Mouse (Mus musculus) hindbrain, embryonic 10.5 days (tissue): Measurements from ENCODE around the gene Gm4707. TPM values are rescaled to one million over a fixed set of nuclear protein-coding genes. Genes with fewer than 3 reads are reported as not detected.
"Not testable (repeated sequence)": the region's sequence is repeated elsewhere in the genome, so short reads cannot be mapped to it uniquely, and the experiment has no call there.

ENCODE experiments used
- DNase-seq: peaks from one replicate; pipeline ENCODE4 v3.0.0-alpha.2; 2017; ENCODE audit warnings: low spot score
- H3K27ac ChIP-seq: fragments of 300-500 bp; sonication (generic); 2 replicates; pipeline ENCODE4 v1.5.1; 2016; ENCODE audit warnings: mild to moderate bottlenecking, moderate library complexity
- H3K27me3 ChIP-seq: fragments of 300-500 bp; sonication (generic); 2 replicates; pipeline ENCODE4 v1.6.1; 2016; ENCODE audit warnings: mild to moderate bottlenecking; ENCODE audit not compliant: poor library complexity, insufficient read depth, severe bottlenecking
- H3K36me3 ChIP-seq: fragments of 300-500 bp; sonication (generic); 2 replicates; pipeline ENCODE4 v1.6.1; 2016; ENCODE audit warnings: mild to moderate bottlenecking, moderate library complexity
- H3K4me1 ChIP-seq: fragments of 300-500 bp; sonication (generic); replicated peaks from 2 replicates; pipeline ENCODE4 v1.6.1; 2016; ENCODE audit warnings: mild to moderate bottlenecking
- H3K4me3 ChIP-seq: fragments of 300-500 bp; sonication (generic); 2 replicates; pipeline ENCODE4 v1.5.1; 2016; ENCODE audit warnings: mild to moderate bottlenecking, moderate library complexity
- H3K9me3 ChIP-seq: fragments of 300-500 bp; sonication (generic); 2 replicates; pipeline ENCODE4 v1.6.1; 2016; ENCODE audit warnings: mild to moderate bottlenecking, moderate library complexity
- WGBS: fragments of 180-500 bp; shearing (Covaris S2); methylation state at CpG from one replicate; pipeline ENCODE4 v1.1.7; 2016; 5-methylcytosine and 5-hydroxymethylcytosine counted together
- polyA plus RNA-seq: library from polyadenylated mRNA; unstranded; fragments of >200 nt; fragmentation: Nextera tagmentation; extraction: Ambion mirVana; gene quantifications from 2 replicates; pipeline ENCODE4 v1.2.1, GENCODE M21; 2016

Gene Gm4707
- polyA plus RNA-seq, 1 experiment from 2014 or later: 4.0 TPM

- 87% methylated on average over 7 of the region's 7 CpGs for WGBS
- H3K27ac ChIP-seq: peak overlapping the region; percentile 99
Measured at GRCm38 (mm10) chr17:71476346-71477020, 16.8 kb upstream of the Gm4707 start.

GRCm38 (mm10) chr17:71475705-71476089 is 16.0 kb upstream of the Gm4707 start:
- H3K4me1 ChIP-seq: peaks cover 16% of the 10 kb centered on the region
- peak overlapping the region; percentile 87 for H3K4me3 ChIP-seq
- DNase-seq: no peak
- under 1% methylated on average over 31 of the region's 31 CpGs for WGBS
- no peaks in the 10 kb centered on the region for H3K27me3 ChIP-seq
- no peaks in the 10 kb centered on the region for H3K36me3 ChIP-seq
- peak overlapping the region; percentile 99 for H3K27ac ChIP-seq
- H3K9me3 ChIP-seq: no peaks in the 10 kb centered on the region

More at GRCm38 (mm10) chr17:71476346-71477020, 16.8 kb upstream of the Gm4707 start:
- peak overlapping the region; percentile 87 for H3K4me3 ChIP-seq
- peaks cover 16% of the 10 kb centered on the region for H3K4me1 ChIP-seq
- DNase-seq: no peak
- H3K27me3 ChIP-seq: no peaks in the 10 kb centered on the region
- no peaks in the 10 kb centered on the region for H3K36me3 ChIP-seq
- no peaks in the 10 kb centered on the region for H3K9me3 ChIP-seq

GRCm38 (mm10) chr17:71474762-71475704 is 15.3 kb upstream of the Gm4707 start, which contains the start of gene Smchd1:
Gene Smchd1, minus strand, starts transcription at chr17:71475343.
- WGBS: under 1% methylated on average over 104 of the region's 109 CpGs

GRCm38 (mm10) chr17:71474128-71474527 is 14.4 kb upstream of the Gm4707 start:
- H3K27ac ChIP-seq: peak overlapping the region; percentile 99
- WGBS: 15% methylated on average over 8 of the region's 8 CpGs

More at GRCm38 (mm10) chr17:71474762-71475704, 15.3 kb upstream of the Gm4707 start, which contains the start of gene Smchd1:
- Histone ChIP-seq H3K4me1 (peaks cover 16% of the 10 kb centered on the region), H3K27me3 (no peaks in the 10 kb centered on the region), H3K9me3 (no peaks in the 10 kb centered on the region), H3K27ac (peak within 1 kb of the TSS; percentile 99), H3K36me3 (no peaks in the 10 kb centered on the region), H3K4me3 (peak within 1 kb of the TSS; percentile 87)
- DNase-seq: peak; percentile 96

DNA sequence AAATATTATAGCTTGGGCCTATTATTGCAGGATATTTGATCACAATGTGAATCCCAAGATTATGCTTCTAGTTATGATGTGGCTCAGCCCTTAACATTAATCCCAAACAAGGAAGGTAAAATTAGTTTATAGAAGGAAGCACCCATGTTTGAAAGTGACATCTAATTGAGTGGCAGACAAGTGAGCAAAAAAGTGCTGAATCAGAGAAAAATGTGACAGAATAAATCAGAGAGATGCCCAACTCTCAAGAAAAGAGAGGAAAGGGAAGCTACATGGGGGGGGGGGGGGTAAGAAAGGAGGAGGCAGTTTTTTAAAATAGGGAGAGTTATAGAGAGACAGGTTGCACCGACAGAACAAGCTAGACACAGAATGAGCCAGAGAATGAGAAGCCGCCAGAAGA is 11.5 kb upstream of the Gm4707 start:
- Histone ChIP-seq H3K4me1 (peaks cover 14% of the 10 kb centered on the region), H3K27ac (no peak overlapping the region), H3K9me3 (no peaks in the 10 kb centered on the region), H3K36me3 (0 out of 2 replicates have a peak, but pooled peaks cover 4% of the 10 kb centered on the region), H3K27me3 (no peaks in the 10 kb centered on the region), H3K4me3 (no peak overlapping the region)
- DNase-seq: no peak
- WGBS: 89% methylated on average over 2 of the region's 2 CpGs

More at GRCm38 (mm10) chr17:71474128-71474527, 14.4 kb upstream of the Gm4707 start:
- no peaks in the 10 kb centered on the region for H3K9me3 ChIP-seq
- peak overlapping the region; percentile 87 for H3K4me3 ChIP-seq
- 0 out of 2 replicates have a peak, but pooled peaks cover 4% of the 10 kb centered on the region for H3K36me3 ChIP-seq
- peaks cover 16% of the 10 kb centered on the region for H3K4me1 ChIP-seq
- no peak for DNase-seq
- no peaks in the 10 kb centered on the region for H3K27me3 ChIP-seq

DNA sequence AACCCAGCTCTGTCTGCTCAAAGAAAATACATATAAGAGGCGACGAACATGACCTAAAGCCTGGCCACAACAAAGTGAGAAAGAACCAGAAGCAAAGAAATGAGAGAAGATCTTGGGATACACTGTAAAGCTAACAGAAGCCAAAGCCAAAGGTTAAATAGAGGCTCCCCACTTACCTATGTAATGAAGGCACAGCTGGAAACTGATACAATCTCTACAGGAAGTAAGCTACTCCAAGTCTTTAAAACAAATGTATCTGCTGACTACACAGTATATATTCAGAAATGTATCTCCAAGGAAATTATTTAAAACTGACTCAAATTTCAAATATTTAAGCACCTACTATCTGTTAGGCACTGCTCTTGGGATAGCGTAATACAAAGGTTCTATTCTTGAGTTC is 594 bp upstream of the Gm4707 start:
- no peak for DNase-seq
- 88% methylated on average over 3 of the region's 3 CpGs for WGBS
- H3K9me3 ChIP-seq: no peaks in the 10 kb centered on the region
- H3K36me3 ChIP-seq: peaks cover 87% of the 10 kb centered on the region
- no peaks in the 10 kb centered on the region for H3K4me1 ChIP-seq
- no peak overlapping the region for H3K27ac ChIP-seq
- H3K4me3 ChIP-seq: no peak overlapping the region
- no peaks in the 10 kb centered on the region for H3K27me3 ChIP-seq

DNA sequence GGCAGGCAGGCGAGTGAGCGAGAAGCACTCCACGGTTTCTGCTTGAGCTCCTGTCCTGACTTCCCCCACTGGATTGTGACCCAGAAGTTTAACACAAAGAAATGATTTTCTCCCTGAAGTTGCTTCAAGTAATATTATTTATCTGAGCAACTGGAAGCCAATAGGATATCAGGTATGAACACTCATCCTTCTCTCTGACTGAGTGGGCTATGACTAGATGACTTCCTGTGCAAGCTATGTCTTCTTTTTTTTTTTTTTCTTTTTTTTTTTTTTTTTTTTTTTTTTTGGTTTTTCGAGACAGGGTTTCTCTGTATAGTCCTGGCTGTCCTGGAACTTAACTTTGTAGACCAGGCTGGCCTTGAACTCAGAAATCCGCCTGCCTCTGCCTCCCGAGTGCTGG is 2.4 kb downstream of the Gm4707 start:
- not testable (repeated sequence) for H3K27me3 ChIP-seq, H3K4me3 ChIP-seq, H3K9me3 ChIP-seq, DNase-seq, H3K4me1 ChIP-seq, H3K27ac ChIP-seq
- WGBS: 91% methylated on average over 6 of the region's 6 CpGs
- peaks cover 86% of the 10 kb centered on the region for H3K36me3 ChIP-seq

DNA sequence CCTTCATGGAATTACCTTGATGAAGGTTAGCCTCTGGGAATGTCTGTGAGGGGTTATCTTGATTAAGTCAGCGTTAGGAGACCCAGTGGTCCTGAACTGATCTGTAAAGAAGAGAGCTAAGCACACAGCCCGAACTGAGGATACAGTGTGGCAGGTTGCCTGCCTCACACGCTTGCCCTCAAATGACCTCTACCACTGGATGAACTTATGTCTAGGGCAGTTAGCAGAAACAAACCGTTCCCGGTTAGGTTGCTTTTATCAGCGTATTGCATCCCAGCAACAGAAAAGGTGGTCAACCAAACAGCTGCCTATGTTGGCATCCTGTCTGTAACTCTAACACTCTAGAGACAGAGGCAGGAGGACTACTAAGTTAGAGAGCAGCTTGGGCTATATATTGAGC is 14.5 kb downstream of the Gm4707 start:
- Histone ChIP-seq H3K27me3 (no peaks in the 10 kb centered on the region), H3K27ac (no peak overlapping the region), H3K9me3 (peaks cover 6% of the 10 kb centered on the region; the same call in 1 of the 2 replicates), H3K4me1 (no peaks in the 10 kb centered on the region), H3K4me3 (no peak overlapping the region), H3K36me3 (peaks cover 82% of the 10 kb centered on the region)
- DNase-seq: no peak
- 95% methylated on average over 6 of the region's 6 CpGs for WGBS

DNA sequence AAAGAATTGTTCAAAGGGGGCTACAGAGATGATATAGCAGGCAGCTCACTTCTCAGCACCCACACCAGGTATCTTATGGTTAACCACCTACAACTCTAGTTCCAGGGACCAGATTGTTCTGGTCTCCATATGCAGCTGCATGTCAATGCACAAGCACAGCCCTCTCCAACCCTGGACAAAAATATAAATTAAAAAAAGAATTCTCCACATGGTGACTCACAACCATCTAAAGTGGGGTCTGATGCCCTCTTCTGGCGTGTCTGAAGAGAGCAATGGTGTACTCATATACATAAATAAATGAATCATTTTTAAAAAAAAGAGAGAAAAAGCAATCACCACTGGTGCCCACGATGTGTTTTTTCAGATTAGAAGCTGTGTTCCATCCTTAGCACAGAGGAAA is 15.0 kb downstream of the Gm4707 start:
- no peaks in the 10 kb centered on the region for H3K27me3 ChIP-seq
- DNase-seq: no peak
- no peak overlapping the region for H3K4me3 ChIP-seq
- H3K4me1 ChIP-seq: no peaks in the 10 kb centered on the region
- 86% methylated on average over 2 of the region's 2 CpGs for WGBS
- H3K9me3 ChIP-seq: peaks cover 6% of the 10 kb centered on the region; the same call in 1 of the 2 replicates
- H3K27ac ChIP-seq: no peak overlapping the region
- peaks cover 84% of the 10 kb centered on the region for H3K36me3 ChIP-seq

DNA sequence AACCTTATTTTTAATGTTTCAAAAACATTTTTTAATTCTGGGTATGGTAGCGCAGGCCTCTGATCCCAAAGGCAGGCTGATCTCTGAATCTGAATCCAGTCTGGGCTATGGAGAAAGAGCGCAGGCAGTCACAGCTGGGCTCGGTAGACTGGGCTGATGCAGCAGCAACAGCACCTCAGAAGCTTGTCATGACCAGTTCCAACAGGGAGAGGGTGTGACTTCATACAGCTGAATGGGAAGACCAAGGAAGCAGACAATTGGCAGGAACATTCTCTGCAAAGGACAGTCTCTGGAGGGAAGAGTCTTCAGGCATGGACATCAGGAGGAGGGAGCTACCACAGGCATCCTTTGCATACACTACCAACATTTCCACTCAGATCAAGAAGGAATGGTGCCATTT is 15.6 kb downstream of the Gm4707 start:
- 91% methylated on average over 3 of the region's 3 CpGs for WGBS
- Histone ChIP-seq H3K27ac (no peak overlapping the region), H3K9me3 (peaks cover 6% of the 10 kb centered on the region; the same call in 1 of the 2 replicates), H3K27me3 (no peaks in the 10 kb centered on the region), H3K4me3 (no peak overlapping the region), H3K36me3 (peaks cover 82% of the 10 kb centered on the region), H3K4me1 (no peaks in the 10 kb centered on the region)
- DNase-seq: no peak

DNA sequence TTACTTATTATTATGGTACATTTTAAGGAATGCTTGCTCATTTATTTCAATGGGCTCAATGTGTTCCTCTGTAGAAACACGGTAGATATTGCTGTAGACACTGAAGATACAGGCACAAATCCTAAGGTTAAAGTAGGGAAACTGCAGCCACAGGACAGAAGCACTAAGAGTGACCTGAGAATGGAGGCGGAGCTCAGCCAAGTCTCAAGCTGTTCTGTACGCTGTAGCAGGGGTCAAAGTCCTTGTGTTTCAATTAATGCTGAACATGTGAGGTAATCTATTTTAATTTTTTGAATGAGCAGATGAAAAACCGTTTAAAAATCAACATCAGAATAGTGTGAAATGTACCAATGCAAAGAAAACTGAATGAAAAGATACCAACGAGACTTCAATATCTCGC is 16.4 kb downstream of the Gm4707 start:
- WGBS: 93% methylated on average over 6 of the region's 6 CpGs
- Histone ChIP-seq H3K27ac (no peak overlapping the region), H3K9me3 (peaks cover 6% of the 10 kb centered on the region; the same call in 1 of the 2 replicates), H3K4me1 (no peaks in the 10 kb centered on the region), H3K27me3 (no peaks in the 10 kb centered on the region), H3K36me3 (peaks cover 76% of the 10 kb centered on the region), H3K4me3 (no peak overlapping the region)
- DNase-seq: no peak

- 98% methylated on average over 2 of the region's 2 CpGs for WGBS
- H3K36me3 ChIP-seq: peaks cover 88% of the 10 kb centered on the region
- not testable (repeated sequence) for H3K27ac ChIP-seq, DNase-seq, H3K4me3 ChIP-seq, H3K27me3 ChIP-seq, H3K4me1 ChIP-seq
- H3K9me3 ChIP-seq: peaks cover 22% of the 10 kb centered on the region
Measured at GRCm38 (mm10) chr17:71422502-71422901, 37.2 kb downstream of the Gm4707 start.

DNA sequence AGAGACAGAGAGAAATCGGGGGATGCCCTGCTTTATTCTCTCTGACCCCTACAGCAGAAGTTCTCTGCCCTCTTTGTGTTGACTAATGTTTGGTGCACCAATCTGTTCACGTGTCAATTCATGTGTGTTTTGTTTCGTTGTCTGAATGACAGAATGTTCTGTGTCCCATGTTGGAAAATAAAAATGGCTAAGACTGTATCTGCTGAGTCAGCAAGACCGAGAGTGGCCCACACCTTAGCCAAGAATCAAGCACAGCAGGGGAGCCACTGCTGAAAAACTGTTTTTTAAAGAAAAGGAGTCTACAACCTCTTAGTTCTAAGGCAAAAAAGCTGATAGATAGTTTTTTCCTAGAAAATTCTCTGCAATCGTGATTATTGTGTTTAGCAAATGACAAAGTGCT is 40.3 kb downstream of the Gm4707 start:
- 83% methylated on average over 5 of the region's 5 CpGs for WGBS
- H3K27me3 ChIP-seq, H3K4me3 ChIP-seq, H3K4me1 ChIP-seq, H3K27ac ChIP-seq, DNase-seq: not testable (repeated sequence)
- Histone ChIP-seq H3K9me3 (peaks cover 22% of the 10 kb centered on the region), H3K36me3 (peaks cover 91% of the 10 kb centered on the region)
